Mouse (Mus musculus): Measurements from ENCODE around the gene Slc9a6.

Slc9a6 gene

GRCm38 (mm10) chrX:56609623-56610317 lies at the start of gene Slc9a6:
Gene Slc9a6, plus strand, starts transcription at chrX:56609757.
- peak; percentile 99 for ATAC-seq (ENCODE audit: low TSS enrichment)

GRCm38 (mm10) chrX:56572465-56572864 lies 37.1 kb upstream of the Slc9a6 start:
- no peak for ATAC-seq (ENCODE audit: low TSS enrichment)

GRCm38 (mm10) chrX:56578200-56578599 lies 31.4 kb upstream of the Slc9a6 start:
- no peak for ATAC-seq (ENCODE audit: low TSS enrichment)

GRCm38 (mm10) chrX:56597219-56597886 lies 12.2 kb upstream of the Slc9a6 start:
- ATAC-seq (ENCODE audit: low TSS enrichment) = peak; percentile 25

GRCm38 (mm10) chrX:56597887-56598640 lies 11.5 kb upstream of the Slc9a6 start, which contains the start of gene Mmgt1:
Gene Mmgt1, minus strand, starts transcription at chrX:56598069.
- ATAC-seq (ENCODE audit: low TSS enrichment) = peak; percentile 100

DNA sequence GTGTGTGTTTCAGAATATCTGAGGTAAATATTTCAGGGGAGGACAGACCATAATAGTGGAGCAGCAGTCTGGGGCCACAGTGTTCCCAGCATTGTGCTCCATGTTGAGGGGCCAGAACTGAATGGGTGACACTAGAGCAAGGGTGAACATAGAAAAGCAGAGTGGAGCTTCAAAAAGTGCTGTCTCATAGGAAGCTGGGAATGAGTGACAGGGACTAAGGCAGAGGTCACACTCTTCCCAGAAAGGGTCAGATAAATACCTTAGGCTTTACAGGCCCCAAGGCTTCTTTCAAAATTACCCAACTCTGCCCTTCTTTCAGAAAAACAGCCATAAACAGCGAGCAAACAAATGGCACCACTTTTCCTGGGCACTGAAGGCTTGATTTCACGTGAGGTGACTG lies 3.0 kb upstream of the Slc9a6 start:
- ATAC-seq (ENCODE audit: low TSS enrichment) = no peak

DNA sequence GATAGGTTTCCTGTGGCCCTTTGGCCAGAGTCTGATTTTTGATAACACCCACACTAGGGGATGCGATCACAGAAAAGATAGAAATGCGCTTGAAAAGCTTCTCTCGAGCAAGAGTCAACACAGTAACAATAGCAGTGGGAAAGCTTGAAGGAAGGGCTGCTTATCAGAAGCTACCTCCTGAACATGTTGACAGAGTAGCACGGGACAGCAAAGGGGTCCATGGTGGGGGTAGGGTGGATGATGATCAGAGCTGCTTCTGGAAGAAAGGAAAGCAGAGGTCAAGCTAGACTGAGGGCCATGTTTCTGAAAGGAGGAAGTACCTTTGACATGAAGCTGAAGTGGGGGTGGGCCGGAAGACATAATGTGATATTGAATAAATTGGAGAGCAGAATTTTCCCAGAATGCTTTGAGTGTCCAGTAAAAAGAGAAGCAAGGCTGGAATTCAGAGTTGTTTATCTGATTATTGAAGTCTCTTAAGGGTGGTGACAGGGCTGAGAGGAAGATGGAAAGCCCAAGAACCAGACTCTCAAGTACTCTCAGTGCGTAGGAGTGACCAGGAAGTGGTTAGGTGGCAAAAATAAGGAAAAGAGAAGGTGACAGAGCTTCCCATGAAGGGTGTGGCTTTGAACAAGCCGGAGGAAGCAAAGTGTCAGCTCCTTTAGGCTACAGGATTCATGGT lies 2.4 kb upstream of the Slc9a6 start:
- no peak for ATAC-seq (ENCODE audit: low TSS enrichment)

- ATAC-seq (ENCODE audit: low TSS enrichment) = peak; percentile 53
These were observed 303 bp upstream of the Slc9a6 start for GRCm38 (mm10) chrX:56609285-56609622.

DNA sequence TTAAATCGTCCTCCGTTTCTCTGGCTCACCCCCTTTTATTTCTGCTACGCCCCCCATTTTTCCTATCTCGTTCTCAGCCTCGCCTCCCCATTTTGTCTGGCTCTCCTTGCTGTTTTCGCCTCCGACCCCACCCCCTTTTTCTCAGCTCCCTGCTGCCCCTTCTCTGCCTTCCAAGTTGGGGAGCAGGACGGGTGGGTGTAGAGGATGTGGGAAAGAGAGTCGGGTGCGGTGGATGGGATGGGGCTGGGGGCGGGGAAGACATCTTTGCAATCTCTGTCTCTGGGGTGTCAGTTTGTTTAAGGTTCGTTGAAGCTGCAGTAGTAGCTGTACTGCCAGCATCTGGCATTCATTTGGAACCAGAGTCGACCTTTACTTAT lies 749 bp downstream of the Slc9a6 start:
- peak; percentile 33; the same call in 1 of the 2 replicates for ATAC-seq (ENCODE audit: low TSS enrichment)

GRCm38 (mm10) chrX:56615236-56615635 lies 5.7 kb downstream of the Slc9a6 start:
- no peak for ATAC-seq (ENCODE audit: low TSS enrichment)

DNA sequence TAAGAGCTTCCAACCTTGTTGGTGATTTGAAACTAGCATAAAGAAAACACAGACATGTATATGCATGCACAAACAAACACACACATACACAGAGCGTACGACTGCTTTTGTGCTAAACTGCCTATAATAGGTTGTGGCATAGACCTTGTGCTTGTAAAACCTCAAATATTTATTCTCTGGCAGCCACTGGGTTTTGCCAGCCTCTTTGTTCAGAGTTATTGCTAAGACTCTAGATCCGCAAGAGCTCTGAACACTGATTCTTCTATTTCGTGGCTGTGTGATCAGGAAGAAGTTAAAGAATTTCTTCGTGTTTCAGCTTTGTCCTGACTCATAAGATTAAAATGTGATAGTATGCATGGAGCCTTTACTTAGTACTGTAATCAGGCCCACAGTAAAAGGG lies 26.6 kb downstream of the Slc9a6 start:
- no peak for ATAC-seq (ENCODE audit: low TSS enrichment)

DNA sequence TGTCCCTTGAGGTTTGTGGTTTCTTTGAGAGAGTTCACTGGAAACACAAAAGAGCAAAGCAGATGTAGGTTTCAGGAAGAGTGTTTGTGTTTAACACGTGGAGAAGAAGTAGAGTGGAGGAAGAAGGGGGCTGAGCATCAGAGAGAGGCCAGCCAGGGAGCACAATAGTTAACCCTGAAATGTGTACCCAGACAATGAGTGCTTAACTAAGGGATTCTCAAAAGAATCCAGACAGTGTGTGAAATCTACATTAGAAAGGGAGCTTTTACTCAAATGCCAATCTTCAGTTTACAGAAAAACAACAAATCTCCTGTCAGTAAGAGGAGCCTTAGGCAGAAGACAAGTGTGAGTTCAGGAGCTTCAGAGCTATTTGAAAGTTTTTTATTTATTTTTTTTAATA lies 30.5 kb downstream of the Slc9a6 start:
- ATAC-seq (ENCODE audit: low TSS enrichment) = no peak

DNA sequence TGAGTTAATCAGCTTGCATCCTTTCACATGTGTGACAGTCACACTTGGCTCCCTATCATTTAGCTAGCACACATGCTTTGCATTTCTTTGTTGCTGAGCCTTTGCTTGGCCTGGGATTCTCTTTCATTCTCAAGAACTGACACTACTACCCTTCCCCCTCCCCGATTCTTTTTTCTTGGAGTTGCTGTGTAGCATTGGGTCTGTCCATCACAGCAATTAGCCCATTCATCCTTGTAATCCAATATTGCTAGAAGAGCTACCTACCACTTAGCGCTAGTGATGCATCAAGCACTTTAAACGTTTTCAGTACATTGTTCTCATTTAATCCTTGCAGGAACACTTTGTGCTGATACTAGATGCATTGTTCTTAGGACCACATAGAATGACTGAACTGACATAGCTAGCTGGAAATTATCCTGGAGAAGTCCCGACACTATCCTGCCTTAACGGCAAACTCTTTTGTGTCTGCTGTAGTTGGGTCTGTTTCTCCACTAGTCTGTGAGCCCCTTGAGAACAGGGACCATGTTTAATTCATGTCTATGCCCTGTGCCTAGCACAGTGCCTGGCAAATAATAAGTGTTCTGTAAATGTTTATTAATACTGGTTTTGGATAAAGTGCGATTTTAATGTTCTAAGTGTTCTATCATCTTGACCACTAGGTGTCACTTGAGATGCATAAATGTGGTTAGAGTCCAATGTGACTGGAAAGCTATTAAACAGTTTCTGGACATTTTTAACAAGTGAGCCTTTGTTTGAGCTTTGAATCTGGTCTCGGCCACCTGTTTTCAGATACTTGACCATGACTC lies 40.2 kb downstream of the Slc9a6 start:
- ATAC-seq (ENCODE audit: low TSS enrichment) = peak; percentile 64

DNA sequence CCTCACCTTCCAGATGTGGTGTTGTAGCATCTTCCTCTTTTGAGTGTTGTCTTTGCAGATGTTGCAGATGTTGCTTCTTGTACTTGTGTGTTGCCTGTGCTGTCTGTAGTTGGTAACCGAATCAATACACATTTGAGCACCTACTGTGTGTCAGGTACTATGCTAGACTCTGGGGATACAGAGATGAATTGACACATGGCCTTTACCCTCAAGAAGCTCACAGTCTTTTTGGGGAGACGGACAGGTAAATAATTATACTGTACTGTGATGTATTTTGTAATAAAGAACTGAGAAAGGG lies 40.7 kb downstream of the Slc9a6 start:
- no peak for ATAC-seq (ENCODE audit: low TSS enrichment)

DNA sequence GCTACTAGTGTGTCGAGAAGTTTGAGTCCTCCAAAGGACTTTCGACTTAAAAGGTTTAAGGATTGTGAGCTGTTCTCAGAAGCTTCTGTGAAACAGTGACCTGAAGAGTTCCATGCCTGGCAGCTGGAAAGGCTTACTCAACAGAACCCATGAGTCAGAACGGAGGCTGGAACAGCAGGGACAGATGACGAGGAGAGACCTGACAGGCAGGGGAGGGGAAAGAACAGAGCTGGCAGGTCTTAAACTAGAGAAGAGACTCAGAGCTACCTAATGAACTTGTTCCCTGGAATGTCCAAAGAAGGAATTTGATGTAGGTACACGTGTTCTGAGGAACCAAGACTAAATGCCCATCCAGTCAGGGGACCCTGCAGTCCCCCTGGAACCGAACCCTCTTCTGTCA lies 41.3 kb downstream of the Slc9a6 start:
- ATAC-seq (ENCODE audit: low TSS enrichment) = peak; percentile 76; the same call in 1 of the 2 replicates

DNA sequence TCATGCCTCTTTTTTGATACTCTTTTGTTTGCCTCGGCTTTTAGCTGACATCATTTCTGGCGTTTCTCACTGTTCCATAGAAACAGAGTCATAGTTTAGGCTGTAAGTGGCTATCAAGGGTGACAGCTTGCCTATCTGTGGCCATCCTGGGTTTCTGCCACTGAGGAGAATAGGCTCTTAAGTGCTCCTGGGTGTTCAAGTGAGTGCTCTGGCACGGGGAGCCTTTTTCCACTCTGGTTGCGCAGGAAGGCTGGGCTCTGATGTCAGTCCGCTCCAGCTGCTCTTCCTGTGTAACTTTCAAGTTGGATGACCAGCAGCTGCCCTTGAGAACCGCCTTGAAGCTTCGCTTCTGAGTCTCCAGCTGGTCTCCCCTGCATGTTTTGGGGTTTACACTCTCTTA lies 42.2 kb downstream of the Slc9a6 start:
- ATAC-seq (ENCODE audit: low TSS enrichment) = no peak

DNA sequence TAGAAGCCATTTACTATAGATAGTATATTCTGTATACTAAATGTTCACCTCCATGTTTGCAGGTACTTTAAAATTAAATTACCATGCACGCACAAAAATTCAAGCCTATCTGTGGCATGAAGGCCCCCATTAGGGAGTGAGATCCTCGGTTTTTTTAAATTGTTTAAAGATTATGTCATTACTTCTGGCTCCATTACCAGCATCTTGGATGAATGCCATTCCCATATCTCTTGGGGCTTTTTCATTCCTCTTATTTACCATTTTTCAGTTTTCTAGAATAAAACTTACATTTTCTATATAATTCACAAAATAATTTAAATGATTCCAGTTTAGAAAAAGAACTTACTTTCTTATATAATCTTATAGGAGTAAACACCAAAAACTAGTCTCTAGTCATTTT lies 46.1 kb downstream of the Slc9a6 start:
- no peak for ATAC-seq (ENCODE audit: low TSS enrichment)

- peak; percentile 57 for ATAC-seq (ENCODE audit: low TSS enrichment)
These were observed 49.7 kb downstream of the Slc9a6 start for GRCm38 (mm10) chrX:56659286-56659685.

DNA sequence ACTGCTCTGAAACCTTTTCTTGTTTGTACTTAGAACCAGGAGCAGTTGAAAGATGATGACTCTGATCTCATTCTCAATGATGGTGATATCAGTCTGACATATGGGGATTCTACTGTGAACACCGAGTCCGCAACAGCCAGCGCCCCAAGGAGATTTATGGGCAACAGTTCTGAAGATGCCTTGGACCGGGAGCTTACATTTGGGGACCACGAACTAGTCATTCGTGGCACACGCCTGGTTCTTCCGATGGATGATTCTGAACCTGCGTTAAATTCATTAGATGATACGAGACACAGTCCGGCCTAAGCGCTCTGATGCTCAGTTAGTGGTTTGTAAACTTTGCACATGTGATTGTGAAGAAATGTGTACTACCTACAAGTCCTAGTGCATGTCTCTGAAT lies 51.6 kb downstream of the Slc9a6 start:
- no peak for ATAC-seq (ENCODE audit: low TSS enrichment)

DNA sequence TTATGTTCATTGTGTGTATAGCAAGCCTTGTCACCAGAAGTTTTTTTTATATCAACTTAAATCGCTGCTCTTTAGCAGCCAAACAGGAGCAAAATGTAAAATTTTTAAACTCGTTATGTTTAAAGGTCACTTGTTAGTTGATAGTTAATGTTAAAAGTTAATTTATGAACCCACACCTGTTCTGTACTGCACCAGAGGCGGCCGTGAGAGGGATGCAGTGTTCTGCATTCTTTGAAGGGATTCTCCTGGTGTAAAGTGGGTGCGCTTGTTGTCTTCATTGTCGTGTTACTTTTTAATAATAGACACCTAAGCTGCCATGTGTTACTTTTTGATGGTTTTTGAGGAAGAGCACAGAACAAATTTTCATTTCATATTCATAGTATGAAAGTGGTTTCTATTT lies 52.8 kb downstream of the Slc9a6 start:
- ATAC-seq (ENCODE audit: low TSS enrichment) = no peak

GRCm38 (mm10) chrX:56663377-56663776 lies 53.8 kb downstream of the Slc9a6 start:
- no peak for ATAC-seq (ENCODE audit: low TSS enrichment)
